Mouse (Mus musculus) embryonic facial prominence, embryonic 10.5 days (tissue): ENCODE results near the gene Stk39. TPM values are rescaled to one million over a fixed set of nuclear protein-coding genes. Genes with fewer than 3 reads are reported as not detected.

Experiments
- DNase-seq: peaks from one replicate; pipeline ENCODE4 v3.0.0-alpha.2; 2017; ENCODE audit warnings: low spot score
- H3K27ac ChIP-seq: fragments of 300-500 bp; sonication (generic); replicated peaks from 2 replicates; pipeline ENCODE4 v1.5.1; 2016; ENCODE audit warnings: mild to moderate bottlenecking
- H3K27me3 ChIP-seq: fragments of 300-500 bp; sonication (generic); replicated peaks from 2 replicates; pipeline ENCODE4 v1.6.1; 2016; ENCODE audit warnings: low read depth, mild to moderate bottlenecking; ENCODE audit not compliant: poor library complexity, severe bottlenecking
- H3K36me3 ChIP-seq: fragments of 300-500 bp; sonication (generic); replicated peaks from 2 replicates; pipeline ENCODE4 v1.6.1; 2016; ENCODE audit warnings: mild to moderate bottlenecking, moderate library complexity
- H3K4me1 ChIP-seq: fragments of 300-500 bp; sonication (generic); 2 replicates; pipeline ENCODE4 v1.6.1; 2016
- H3K4me3 ChIP-seq: fragments of 300-500 bp; sonication (generic); 2 replicates; pipeline ENCODE4 v1.5.1; 2016; ENCODE audit warnings: mild to moderate bottlenecking, moderate library complexity
- H3K9me3 ChIP-seq: fragments of 300-500 bp; sonication (generic); 2 replicates; pipeline ENCODE4 v1.6.1; 2016; ENCODE audit warnings: mild to moderate bottlenecking
- WGBS: fragments of 180-500 bp; shearing (Covaris S2); methylation state at CpG from one replicate; pipeline ENCODE4 v1.1.7; 2016; 5-methylcytosine and 5-hydroxymethylcytosine counted together
- polyA plus RNA-seq: library from polyadenylated mRNA; unstranded; fragments of >200 nt; fragmentation: Nextera tagmentation; extraction: Ambion mirVana; gene quantifications from 2 replicates; pipeline ENCODE4 v1.2.1, GENCODE M21; 2016

Stk39 gene
- polyA plus RNA-seq, 1 experiment from 2014 or later: 19.4 TPM

DNA sequence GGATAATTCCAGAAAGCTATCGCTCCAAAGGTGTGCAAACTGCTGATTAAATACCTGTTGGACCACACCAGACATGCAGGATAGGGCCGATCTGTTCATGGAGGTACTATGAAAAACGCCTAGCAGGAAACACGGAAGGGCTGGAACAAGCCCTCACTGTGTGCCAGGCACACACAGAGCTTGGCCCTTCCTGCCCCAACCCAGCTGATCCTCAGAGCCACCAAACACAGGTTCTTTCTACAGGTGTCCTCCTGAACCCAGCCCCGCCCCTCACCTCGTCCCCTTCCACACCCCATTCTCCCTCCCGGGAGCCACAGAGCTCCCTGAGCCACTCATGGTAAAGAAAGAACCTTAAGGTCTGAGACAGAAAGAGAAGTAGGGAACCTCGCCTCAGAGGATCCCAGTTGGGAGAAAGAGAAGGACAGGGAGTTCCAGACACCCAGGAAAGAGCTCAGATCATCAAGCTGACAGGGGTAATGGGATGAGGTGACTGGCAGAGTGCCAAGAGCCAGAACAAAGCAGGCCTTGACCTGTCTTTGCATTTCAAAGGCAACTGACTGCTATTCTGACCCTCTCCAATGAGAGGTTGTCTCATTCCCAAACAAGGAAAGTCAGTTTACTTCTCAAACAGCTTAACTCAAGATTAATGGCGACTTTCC is 86.3 kb downstream of the Stk39 start:
- no peak for DNase-seq
- Histone ChIP-seq H3K9me3 (no peaks in the 10 kb centered on the region), H3K36me3 (peaks cover 10% of the 10 kb centered on the region), H3K4me1 (peaks cover 41% of the 10 kb centered on the region), H3K27me3 (no peaks in the 10 kb centered on the region), H3K27ac (no peak overlapping the region), H3K4me3 (no peak overlapping the region)
- 79% methylated on average over 9 of the region's 9 CpGs for WGBS

DNA sequence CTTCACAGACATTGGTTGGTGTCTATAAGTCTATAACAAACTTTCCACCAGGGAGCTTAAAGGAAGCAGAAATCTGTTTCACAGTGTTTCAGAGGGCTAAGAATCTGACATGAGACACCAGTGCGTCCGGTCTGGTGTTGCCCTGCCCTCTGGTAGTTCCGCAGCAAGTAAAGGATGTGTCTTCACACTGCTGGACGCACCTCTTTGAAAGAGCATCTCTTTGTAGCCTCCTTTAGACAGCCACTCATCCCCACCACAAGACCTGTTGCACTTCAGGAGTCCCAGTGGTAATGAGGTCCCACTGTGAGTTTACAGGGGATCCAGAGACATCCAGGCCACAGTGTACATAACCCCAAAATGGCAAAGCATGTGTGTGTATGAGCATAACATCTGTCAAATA is 88.1 kb downstream of the Stk39 start:
- H3K4me1 ChIP-seq: peaks cover 55% of the 10 kb centered on the region
- no peak overlapping the region for H3K4me3 ChIP-seq
- H3K27me3 ChIP-seq: no peaks in the 10 kb centered on the region
- DNase-seq: no peak
- H3K36me3 ChIP-seq: peaks cover 10% of the 10 kb centered on the region; the same call in 1 of the 2 replicates
- 88% methylated on average over 4 of the region's 4 CpGs for WGBS
- no peak overlapping the region for H3K27ac ChIP-seq
- no peaks in the 10 kb centered on the region for H3K9me3 ChIP-seq

DNA sequence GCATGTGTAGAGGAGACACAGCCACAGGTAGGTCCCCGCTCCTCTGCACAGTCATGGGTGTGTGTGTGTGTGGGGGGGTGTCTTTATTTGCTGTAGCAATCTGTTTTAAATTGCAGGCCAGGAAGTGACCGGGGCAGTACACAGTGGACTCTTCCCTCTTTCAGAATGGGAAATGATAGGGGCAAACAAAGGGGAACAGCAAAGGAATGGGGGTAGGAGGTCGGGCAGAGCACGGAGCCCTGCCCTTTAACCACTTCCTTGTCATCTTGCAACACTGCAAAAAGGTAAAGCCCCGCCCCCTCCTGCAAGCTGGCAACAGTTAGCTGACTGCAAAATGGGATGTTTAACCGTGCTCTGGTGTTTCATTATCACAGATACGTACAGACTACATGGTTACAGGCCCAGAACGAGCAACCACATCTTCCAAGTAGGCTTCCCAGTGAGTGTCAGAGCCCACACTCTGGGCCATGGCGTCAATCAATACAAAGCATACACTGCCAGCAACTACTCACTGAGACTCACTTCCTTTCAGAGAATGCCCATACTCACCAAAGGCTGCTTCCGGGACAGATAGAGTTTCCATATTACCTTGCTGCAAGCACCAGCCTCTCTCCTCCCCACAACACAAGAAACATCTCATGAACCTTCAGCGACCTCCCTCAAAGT is 89.5 kb downstream of the Stk39 start:
- Histone ChIP-seq H3K27ac (peak overlapping the region; percentile 35), H3K27me3 (no peaks in the 10 kb centered on the region), H3K36me3 (0 out of 2 replicates have a peak, but pooled peaks cover 9% of the 10 kb centered on the region), H3K4me1 (peaks cover 70% of the 10 kb centered on the region), H3K9me3 (no peaks in the 10 kb centered on the region), H3K4me3 (no peak overlapping the region)
- 51% methylated on average over 11 of the region's 11 CpGs for WGBS
- DNase-seq: no peak

DNA sequence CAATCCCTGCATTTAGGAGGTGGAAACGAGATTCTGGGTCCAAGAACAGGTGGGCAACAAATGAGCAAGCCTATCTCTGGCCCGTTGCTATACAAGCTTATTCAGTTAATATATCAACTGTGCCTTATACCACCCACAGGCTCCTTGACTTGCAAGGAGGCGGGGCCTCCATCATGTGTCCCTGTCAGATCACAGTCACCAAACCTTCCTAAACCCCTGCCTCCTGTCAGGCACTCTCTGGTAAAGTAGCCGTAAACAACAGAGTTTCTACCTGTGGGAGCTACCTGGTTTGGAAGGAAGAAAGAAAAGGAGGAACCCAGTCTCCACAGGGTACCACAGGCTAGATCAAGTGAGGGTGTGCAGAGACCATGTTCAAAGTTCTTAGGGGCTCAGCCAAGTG is 90.2 kb downstream of the Stk39 start:
- Histone ChIP-seq H3K4me3 (no peak overlapping the region), H3K36me3 (0 out of 2 replicates have a peak, but pooled peaks cover 9% of the 10 kb centered on the region), H3K27ac (peak overlapping the region; percentile 35), H3K9me3 (no peaks in the 10 kb centered on the region), H3K4me1 (peaks cover 76% of the 10 kb centered on the region), H3K27me3 (no peaks in the 10 kb centered on the region)
- DNase-seq: no peak
- WGBS: 81% methylated on average over 4 of the region's 4 CpGs

DNA sequence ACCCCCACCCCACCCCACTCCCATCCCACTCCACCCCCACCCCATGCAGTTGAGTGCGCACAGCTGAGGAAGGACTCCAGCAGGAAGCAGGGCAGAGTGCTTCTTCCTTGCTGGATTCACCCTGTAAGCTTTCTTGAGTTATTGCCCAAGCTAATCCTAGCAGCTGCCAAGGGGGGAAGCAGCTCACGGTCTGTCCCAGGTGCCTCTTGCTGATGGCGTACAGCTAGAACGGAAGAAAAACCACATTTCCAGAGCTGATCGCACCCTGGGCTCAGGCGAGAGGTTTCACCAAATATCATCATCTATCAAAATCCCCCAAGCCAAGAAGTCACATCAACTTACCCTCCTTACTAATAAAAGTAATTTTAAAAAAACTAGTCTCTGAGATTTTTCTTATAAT is 90.9 kb downstream of the Stk39 start:
- peaks cover 74% of the 10 kb centered on the region for H3K4me1 ChIP-seq
- H3K36me3 ChIP-seq: 0 out of 2 replicates have a peak, but pooled peaks cover 9% of the 10 kb centered on the region
- no peak overlapping the region for H3K27ac ChIP-seq
- 76% methylated on average over 6 of the region's 6 CpGs for WGBS
- no peaks in the 10 kb centered on the region for H3K9me3 ChIP-seq
- H3K27me3 ChIP-seq: no peaks in the 10 kb centered on the region
- no peak for DNase-seq
- H3K4me3 ChIP-seq: no peak overlapping the region

DNA sequence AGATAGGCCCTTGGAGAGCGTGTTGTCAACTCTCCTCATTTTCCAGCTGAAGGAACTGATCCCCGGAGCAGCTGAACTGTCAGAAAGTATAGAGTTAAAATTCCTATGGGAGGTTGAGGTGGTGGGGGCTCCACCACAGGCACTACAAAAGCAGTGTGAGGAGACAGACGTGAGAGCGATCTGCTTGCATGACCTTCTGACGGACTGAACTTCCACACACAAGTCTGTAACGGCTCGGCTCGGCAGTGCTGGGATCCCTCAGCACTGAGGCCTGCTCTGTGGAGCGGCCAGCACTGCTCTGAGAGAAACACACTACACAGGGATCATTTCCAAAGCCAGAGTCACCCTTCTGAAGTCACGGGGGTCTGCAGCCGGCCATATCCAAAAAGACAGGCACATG is 92.4 kb downstream of the Stk39 start:
- H3K4me3 ChIP-seq: no peak overlapping the region
- 49% methylated on average over 11 of the region's 11 CpGs for WGBS
- peaks cover 70% of the 10 kb centered on the region for H3K4me1 ChIP-seq
- no peaks in the 10 kb centered on the region for H3K9me3 ChIP-seq
- no peak for DNase-seq
- no peaks in the 10 kb centered on the region for H3K27me3 ChIP-seq
- H3K27ac ChIP-seq: no peak overlapping the region; the same call in 1 of the 2 replicates
- H3K36me3 ChIP-seq: 0 out of 2 replicates have a peak, but pooled peaks cover 3% of the 10 kb centered on the region

- DNase-seq: no peak
- Histone ChIP-seq H3K4me1 (peaks cover 62% of the 10 kb centered on the region), H3K9me3 (no peaks in the 10 kb centered on the region), H3K36me3 (0 out of 2 replicates have a peak, but pooled peaks cover 3% of the 10 kb centered on the region), H3K27ac (no peak overlapping the region), H3K4me3 (no peak overlapping the region), H3K27me3 (no peaks in the 10 kb centered on the region)
- 84% methylated on average over 8 of the region's 8 CpGs for WGBS
These were observed 93.7 kb downstream of the Stk39 start for GRCm38 (mm10) chr2:68378319-68378718.

GRCm38 (mm10) chr2:68377251-68377681 is 94.8 kb downstream of the Stk39 start:
- H3K4me3 ChIP-seq: no peak overlapping the region
- no peaks in the 10 kb centered on the region for H3K27me3 ChIP-seq
- H3K4me1 ChIP-seq: peaks cover 55% of the 10 kb centered on the region
- no peak overlapping the region for H3K27ac ChIP-seq
- 66% methylated on average over 6 of the region's 6 CpGs for WGBS
- DNase-seq: no peak
- H3K36me3 ChIP-seq: 0 out of 2 replicates have a peak, but pooled peaks cover 3% of the 10 kb centered on the region
- H3K9me3 ChIP-seq: no peaks in the 10 kb centered on the region

DNA sequence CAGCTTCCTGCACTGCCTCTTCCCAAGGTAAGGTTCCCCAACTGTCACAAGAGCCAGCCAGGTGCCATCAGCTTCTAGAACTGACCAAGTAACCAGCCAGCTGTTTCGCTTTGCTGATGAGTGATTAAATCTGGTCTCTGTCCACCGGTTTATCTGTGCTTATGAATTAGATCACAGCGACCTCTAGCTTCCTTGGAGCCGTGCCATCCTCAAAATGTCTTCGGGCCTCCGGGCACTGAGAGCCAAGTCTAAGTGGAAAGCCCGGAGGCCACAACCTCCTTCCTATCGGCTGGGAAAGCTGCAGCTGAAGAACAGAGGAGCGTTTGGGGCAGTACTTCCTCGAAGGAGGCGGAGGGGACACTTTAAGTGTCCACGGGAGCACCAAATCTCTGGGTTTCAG is 95.4 kb downstream of the Stk39 start:
- DNase-seq: no peak
- peaks cover 53% of the 10 kb centered on the region for H3K4me1 ChIP-seq
- H3K4me3 ChIP-seq: no peak overlapping the region
- H3K36me3 ChIP-seq: 0 out of 2 replicates have a peak, but pooled peaks cover 3% of the 10 kb centered on the region
- no peaks in the 10 kb centered on the region for H3K27me3 ChIP-seq
- no peak overlapping the region for H3K27ac ChIP-seq
- 84% methylated on average over 12 of the region's 12 CpGs for WGBS
- no peaks in the 10 kb centered on the region for H3K9me3 ChIP-seq

DNA sequence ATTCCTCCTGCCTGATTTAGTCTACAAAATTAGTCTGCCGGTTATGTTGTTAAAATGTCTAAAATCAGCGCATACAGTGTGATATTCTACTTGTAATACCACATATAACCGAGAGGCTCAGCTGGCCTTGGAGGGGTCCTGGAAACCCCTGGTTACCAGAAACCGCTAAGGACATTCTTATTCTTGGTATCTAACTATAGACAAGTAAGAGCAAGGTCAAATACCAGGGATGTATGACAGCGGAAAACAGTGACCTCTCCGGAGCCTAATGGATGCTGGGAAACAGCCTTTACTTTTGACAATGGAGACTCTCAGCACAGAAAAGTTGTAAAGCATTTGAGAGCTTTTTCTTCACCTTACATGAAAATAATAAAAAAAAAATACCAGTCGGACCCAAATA is 97.9 kb downstream of the Stk39 start:
- 0 out of 2 replicates have a peak, but pooled peaks cover 3% of the 10 kb centered on the region for H3K36me3 ChIP-seq
- WGBS: 88% methylated on average over 7 of the region's 7 CpGs
- no peaks in the 10 kb centered on the region for H3K27me3 ChIP-seq
- no peak for DNase-seq
- no peaks in the 10 kb centered on the region for H3K9me3 ChIP-seq
- no peak overlapping the region for H3K27ac ChIP-seq
- H3K4me1 ChIP-seq: peaks cover 45% of the 10 kb centered on the region
- no peak overlapping the region for H3K4me3 ChIP-seq

GRCm38 (mm10) chr2:68371912-68372311 is 100.2 kb downstream of the Stk39 start:
- Histone ChIP-seq H3K27me3 (no peaks in the 10 kb centered on the region), H3K4me3 (no peak overlapping the region), H3K27ac (no peak overlapping the region), H3K9me3 (no peaks in the 10 kb centered on the region), H3K36me3 (no peaks in the 10 kb centered on the region), H3K4me1 (peaks cover 32% of the 10 kb centered on the region)
- WGBS: 82% methylated on average over 6 of the region's 6 CpGs
- no peak for DNase-seq

- no peak overlapping the region for H3K27ac ChIP-seq
- peaks cover 45% of the 10 kb centered on the region for H3K4me1 ChIP-seq
- no peak overlapping the region for H3K4me3 ChIP-seq
- H3K9me3 ChIP-seq: no peaks in the 10 kb centered on the region
- no peak for DNase-seq
- WGBS: 81% methylated on average over 5 of the region's 5 CpGs
- H3K36me3 ChIP-seq: no peaks in the 10 kb centered on the region
- H3K27me3 ChIP-seq: no peaks in the 10 kb centered on the region
These were observed 101.7 kb downstream of the Stk39 start for GRCm38 (mm10) chr2:68370326-68370725.

DNA sequence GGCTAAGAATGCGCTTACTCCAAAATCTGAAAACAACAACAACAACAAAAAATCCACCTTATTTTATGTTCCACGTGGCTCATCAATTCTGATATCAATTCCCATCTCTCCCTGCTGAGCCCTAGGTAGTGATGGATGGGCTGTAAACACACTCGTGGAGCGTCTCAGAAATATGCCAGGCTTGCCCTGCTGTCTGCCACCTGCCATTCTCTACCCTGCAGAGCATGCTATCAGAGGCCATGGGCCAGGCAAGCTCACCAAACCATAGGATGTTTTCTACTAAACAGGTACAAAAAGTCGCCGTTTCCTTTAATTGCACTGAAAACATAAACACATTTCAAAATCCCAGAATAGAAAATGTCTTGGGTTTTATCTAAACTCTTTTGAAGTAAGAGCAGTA is 103.0 kb downstream of the Stk39 start:
- Histone ChIP-seq H3K27me3 (no peaks in the 10 kb centered on the region), H3K36me3 (no peaks in the 10 kb centered on the region), H3K27ac (no peak overlapping the region), H3K9me3 (no peaks in the 10 kb centered on the region), H3K4me1 (peaks cover 50% of the 10 kb centered on the region), H3K4me3 (no peak overlapping the region)
- DNase-seq: no peak
- WGBS: 87% methylated on average over 6 of the region's 6 CpGs
